Mouse (Mus musculus) gastrocnemius, adult 8-10 months (tissue): ENCODE data around the gene Tnni2. TPM values are rescaled to one million over a fixed set of nuclear protein-coding genes. Genes with fewer than 3 reads are reported as not detected.

ENCODE experiments used
- DNase-seq, 2 experiments: peaks; one replicate each; pipeline ENCODE4 v3.0.0; 2022; ENCODE audit warnings: low spot score in 2 of 2
- total RNA-seq, 4 experiments: library from RNA; stranded (reverse); gene quantifications; 2 replicates each; pipeline ENCODE4 v1.2.4; 2022

The Tnni2 gene
- total RNA-seq, 4 experiments from 2014 or later: 16,943 to 22,105 (median 19,624) TPM

- no peak for DNase-seq
Observed at GRCm38 (mm10) chr7:142459299-142459691, 17.7 kb downstream of the Tnni2 start.

- peak in 1 of 2 experiments; percentile 3 for DNase-seq
Observed at GRCm38 (mm10) chr7:142460636-142461077, 19.0 kb downstream of the Tnni2 start, which contains the start of gene Lsp1. Lsp1 (plus strand) TSS chr7:142460809.

- peak in 1 of 2 experiments; percentile 9 for DNase-seq
Observed at GRCm38 (mm10) chr7:142461446-142461845, 19.8 kb downstream of the Tnni2 start.

- peak; percentile 77 to 88 for DNase-seq
Observed at GRCm38 (mm10) chr7:142462190-142462589, 20.6 kb downstream of the Tnni2 start.

GRCm38 (mm10) chr7:142462594-142463078, 21.0 kb downstream of the Tnni2 start:
- peak in 1 of 2 experiments; percentile 48 for DNase-seq

- peak in 1 of 2 experiments; percentile 2 for DNase-seq
Observed at GRCm38 (mm10) chr7:142470171-142470691, 28.6 kb downstream of the Tnni2 start.

GRCm38 (mm10) chr7:142470808-142471413, 29.3 kb downstream of the Tnni2 start:
- peak in 1 of 2 experiments; percentile 71 for DNase-seq

GRCm38 (mm10) chr7:142471414-142471861, 29.8 kb downstream of the Tnni2 start:
- peak in 1 of 2 experiments; percentile 9 for DNase-seq

- peak in 1 of 2 experiments; percentile 62 for DNase-seq
Observed at GRCm38 (mm10) chr7:142471884-142472570, 30.4 kb downstream of the Tnni2 start.

- peak in 1 of 2 experiments; percentile 2 for DNase-seq
Observed at GRCm38 (mm10) chr7:142472936-142473335, 31.3 kb downstream of the Tnni2 start.

- peak in 1 of 2 experiments; percentile 3 for DNase-seq
Observed at GRCm38 (mm10) chr7:142473476-142473875, 31.9 kb downstream of the Tnni2 start.

GRCm38 (mm10) chr7:142474799-142475198, 33.2 kb downstream of the Tnni2 start:
- peak in 1 of 2 experiments; percentile 76 for DNase-seq

- peak in 1 of 2 experiments; percentile 5 for DNase-seq
Observed at GRCm38 (mm10) chr7:142475641-142476040, 34.0 kb downstream of the Tnni2 start.

- no peak for DNase-seq
Observed at GRCm38 (mm10) chr7:142476271-142476670, 34.7 kb downstream of the Tnni2 start.

GRCm38 (mm10) chr7:142476795-142477452, 35.3 kb downstream of the Tnni2 start:
- DNase-seq: no peak

GRCm38 (mm10) chr7:142478001-142478400, 36.4 kb downstream of the Tnni2 start:
- DNase-seq: no peak

GRCm38 (mm10) chr7:142478574-142478973, 37.0 kb downstream of the Tnni2 start:
- DNase-seq: no peak

- DNase-seq: no peak
Observed at GRCm38 (mm10) chr7:142479307-142479706, 37.7 kb downstream of the Tnni2 start.

- DNase-seq: no peak
Observed at GRCm38 (mm10) chr7:142479886-142480285, 38.3 kb downstream of the Tnni2 start.

- DNase-seq: no peak
Observed at GRCm38 (mm10) chr7:142480661-142481060, 39.1 kb downstream of the Tnni2 start.

GRCm38 (mm10) chr7:142481186-142481567, 39.6 kb downstream of the Tnni2 start:
- DNase-seq: peak; percentile 72 to 78
